19 mouse cellular contexts compared by ENCODE assay signal in genomic region chr17:63171890-63172491, GRCm38 (mm10).
DNase-seq lines count a peak whose midpoint lies in the region; ATAC-seq and TF ChIP-seq lines count a peak whose summit lies in the region.
"Had no signal": no experiment of that assay in that cellular context is flagged by ENCODE, and none has a peak within 500 bp of the region (broad histone marks: within the 10 kb centered on the region; RNA-seq: fewer than 3 reads in every experiment).

No protein-coding gene starts in this region.

- intact Hi-C loops in heart, postnatal 25 days (cut with DNase I) = no loop called here

- WGBS in hindbrain, embryonic 13.5 days = 16% methylated on average over 5 of the region's 5 CpGs
- WGBS in hindbrain, embryonic 10.5 days = 33% methylated on average over 5 of the region's 5 CpGs
- WGBS in forebrain, embryonic 12.5 days = 6% methylated on average over 5 of the region's 5 CpGs
- 23% methylated on average over 5 of the region's 5 CpGs for WGBS in hindbrain, postnatal 0 days

- H3K4me3 ChIP-seq in hindbrain, embryonic 13.5 days = no peak overlapping the region
- H3K4me3 ChIP-seq in hindbrain, embryonic 10.5 days = no peak overlapping the region
- no peak overlapping the region for H3K4me3 ChIP-seq in forebrain, embryonic 12.5 days (replicated peaks)
- H3K4me3 ChIP-seq in hindbrain, postnatal 0 days (ENCODE audit: low read length) = no peak overlapping the region
- H3K4me3 ChIP-seq: embryonic facial prominence, embryonic 12.5 days; heart, embryonic 10.5 days; limb, embryonic 12.5 days; liver, embryonic 12.5 days; megakaryocyte, embryonic 14.5 days; myocyte had no signal

- H3K9ac ChIP-seq in hindbrain, embryonic 13.5 days = no peak overlapping the region
- H3K9ac ChIP-seq in forebrain, embryonic 12.5 days = no peak overlapping the region
- H3K9ac ChIP-seq in hindbrain, postnatal 0 days (replicated peaks; ENCODE audit: low read length) = no peak overlapping the region
- H3K9ac ChIP-seq: embryonic facial prominence, embryonic 12.5 days; limb, embryonic 12.5 days; liver, embryonic 12.5 days had no signal

- peaks cover 36% of the 10 kb centered on the region for H3K4me1 ChIP-seq in hindbrain, embryonic 13.5 days (replicated peaks)
- H3K4me1 ChIP-seq in hindbrain, embryonic 10.5 days (replicated peaks) = peaks cover 37% of the 10 kb centered on the region
- peaks cover 36% of the 10 kb centered on the region for H3K4me1 ChIP-seq in forebrain, embryonic 12.5 days
- peaks cover 7% of the 10 kb centered on the region; the same call in 1 of the 2 replicates for H3K4me1 ChIP-seq in hindbrain, postnatal 0 days (ENCODE audit: insufficient read depth, low read length)
- H3K4me1 ChIP-seq: heart, embryonic 10.5 days; liver, embryonic 12.5 days had no signal

- H3K27ac ChIP-seq in hindbrain, embryonic 13.5 days = peak overlapping the region; percentile 45; the same call in 1 of the 2 replicates
- no peak overlapping the region for H3K27ac ChIP-seq in hindbrain, embryonic 10.5 days
- H3K27ac ChIP-seq in forebrain, embryonic 12.5 days = peak overlapping the region; percentile 6; the same call in 1 of the 2 replicates
- H3K27ac ChIP-seq in hindbrain, postnatal 0 days = no peak overlapping the region
- H3K27ac ChIP-seq: embryonic facial prominence, embryonic 12.5 days; heart, embryonic 10.5 days; kidney, postnatal 0 days; limb, embryonic 12.5 days; liver, embryonic 12.5 days had no signal

- ATAC-seq in hindbrain, embryonic 13.5 days (ENCODE audit: low FRiP score) = no peak
- ATAC-seq in forebrain, embryonic 12.5 days (ENCODE audit: low FRiP score) = peak; percentile 84
- ATAC-seq in hindbrain, postnatal 0 days = no peak
- ATAC-seq: liver, embryonic 12.5 days had no signal

- no peak for DNase-seq in hindbrain, embryonic 10.5 days (ENCODE audit: low spot score)
- peak; percentile 27 for DNase-seq in hindbrain, postnatal 0 days (ENCODE audit: low spot score)
- peak; percentile 54 for DNase-seq in retina, embryonic 14.5 days (ENCODE audit: low spot score)
- no peak for DNase-seq in natural killer cell, adult 2 months (ENCODE audit: low spot score in 2 of 2)
- DNase-seq in heart, postnatal 25 days (ENCODE audit: low spot score) = no peak
- DNase-seq: adrenal gland, postnatal 36 days; cerebellum, adult 18-20 months; kidney, adult 11 months; lung, adult 2 months had no signal

- H3K4me2 ChIP-seq in hindbrain, embryonic 13.5 days = no peak overlapping the region
- no peak overlapping the region for H3K4me2 ChIP-seq in forebrain, embryonic 12.5 days
- H3K4me2 ChIP-seq in hindbrain, postnatal 0 days (ENCODE audit: low read depth, low read length) = no peak overlapping the region
- H3K4me2 ChIP-seq: embryonic facial prominence, embryonic 12.5 days; limb, embryonic 12.5 days; liver, embryonic 12.5 days had no signal

- no peak for TF ChIP-seq CTCF in hindbrain, postnatal 0 days (IDR thresholded peaks at IDR 0.05; ENCODE audit: low read depth)

- no peaks in the 10 kb centered on the region for H3K36me3 ChIP-seq in hindbrain, embryonic 13.5 days
- H3K36me3 ChIP-seq in hindbrain, embryonic 10.5 days = no peaks in the 10 kb centered on the region
- no peaks in the 10 kb centered on the region for H3K36me3 ChIP-seq in forebrain, embryonic 12.5 days (replicated peaks)
- no peaks in the 10 kb centered on the region for H3K36me3 ChIP-seq in hindbrain, postnatal 0 days (ENCODE audit: insufficient read depth, low read length)
- H3K36me3 ChIP-seq: embryonic facial prominence, embryonic 12.5 days; heart, embryonic 10.5 days; limb, embryonic 12.5 days; liver, embryonic 12.5 days had no signal

- no peaks in the 10 kb centered on the region for H3K9me3 ChIP-seq in hindbrain, embryonic 13.5 days
- H3K9me3 ChIP-seq in hindbrain, embryonic 10.5 days = no peaks in the 10 kb centered on the region
- H3K9me3 ChIP-seq in forebrain, embryonic 12.5 days = no peaks in the 10 kb centered on the region
- H3K9me3 ChIP-seq in hindbrain, postnatal 0 days (ENCODE audit: low read length) = no peaks in the 10 kb centered on the region
- H3K9me3 ChIP-seq: embryonic facial prominence, embryonic 12.5 days; heart, embryonic 10.5 days; limb, embryonic 12.5 days; liver, embryonic 12.5 days; megakaryocyte, embryonic 14.5 days had no signal

- H3K27me3 ChIP-seq in hindbrain, embryonic 13.5 days = no peaks in the 10 kb centered on the region
- H3K27me3 ChIP-seq in hindbrain, embryonic 10.5 days (ENCODE audit: insufficient read depth, poor library complexity, severe bottlenecking) = no peaks in the 10 kb centered on the region; the same call in 1 of the 2 replicates
- H3K27me3 ChIP-seq in forebrain, embryonic 12.5 days = peaks cover 49% of the 10 kb centered on the region
- no peaks in the 10 kb centered on the region for H3K27me3 ChIP-seq in hindbrain, postnatal 0 days (ENCODE audit: insufficient read depth, low read length)
- H3K27me3 ChIP-seq: CH12.LX; embryonic facial prominence, embryonic 12.5 days; limb, embryonic 12.5 days; liver, embryonic 12.5 days; megakaryocyte, embryonic 14.5 days had no signal

Comparison
In these comparisons a context has a peak if more than half of its experiments do, and no peak if none do; other contexts are left out.
1. H3K27ac ChIP-seq: peak in hindbrain, embryonic 13.5 days (single experiment) and forebrain, embryonic 12.5 days (single experiment); none in hindbrain, embryonic 10.5 days (single experiment) and hindbrain, postnatal 0 days (single experiment).
2. DNase-seq: peak in hindbrain, postnatal 0 days (single experiment) and retina, embryonic 14.5 days (single experiment); none in hindbrain, embryonic 10.5 days (single experiment), natural killer cell, adult 2 months (0 of 2) and heart, postnatal 25 days (single experiment).